Mouse (Mus musculus) kidney, adult 2 months (tissue): Measurements from ENCODE around the gene Hexim2.

Experiments used
- CTCF ChIP-seq: fragments of 200-500 bp; conservative IDR thresholded peaks from 2 replicates; pipeline ENCODE4 v1.5.1; 2011; ENCODE audit warnings: low read depth, mild to moderate bottlenecking, control low read depth, low read length, moderate library complexity, mixed read lengths; ENCODE audit not compliant: insufficient read depth, insufficient read length
- POLR2A ChIP-seq: fragments of 200-500 bp; IDR thresholded peaks from one replicate; pipeline ENCODE4 v1.6.1; 2011; ENCODE audit warnings: low read depth, low read length, control low read depth

GRCm38 (mm10) chr11:103174891-103175391, 42.7 kb downstream of the Hexim2 start:
- TF ChIP-seq POLR2A, result no peak
- no peak for TF ChIP-seq CTCF
